Mouse (Mus musculus) C2C12 (cell line): ENCODE measurements around the gene Pappa.

Experiments
- CEBPB ChIP-seq: IDR thresholded peaks from one replicate; pipeline ENCODE4 v1.6.1; 2011; ENCODE audit warnings: low read depth, mild to moderate bottlenecking, control low read depth, moderate library complexity
- CTCF ChIP-seq: IDR thresholded peaks from one replicate; pipeline ENCODE4 v1.5.1; 2011; ENCODE audit not compliant: control insufficient read depth, insufficient read depth, insufficient read length

GRCm38 (mm10) chr4:65300431-65300830 is 176.5 kb downstream of the Pappa start:
- TF ChIP-seq CEBPB (no peak), CTCF (no peak)
